Mouse (Mus musculus) layer of hippocampus, postnatal 14 days (tissue): Measurements from ENCODE around the gene Mthfd1. TPM values are rescaled to one million over a fixed set of nuclear protein-coding genes. Genes with fewer than 3 reads are reported as not detected.

Experiments
- DNase-seq, 2 experiments: peaks; one replicate each; pipeline ENCODE4 v3.0.0; 2021 to 2022; ENCODE audit warnings: low spot score in 2 of 2, mixed read lengths in 1 of 2
- total RNA-seq, 2 experiments: library from RNA; stranded (reverse); gene quantifications; 2 replicates each; pipeline ENCODE4 v1.2.3; 2021

Mthfd1 gene
- total RNA-seq, 2 experiments from 2014 or later = 41.8 to 44.0 TPM

DNA sequence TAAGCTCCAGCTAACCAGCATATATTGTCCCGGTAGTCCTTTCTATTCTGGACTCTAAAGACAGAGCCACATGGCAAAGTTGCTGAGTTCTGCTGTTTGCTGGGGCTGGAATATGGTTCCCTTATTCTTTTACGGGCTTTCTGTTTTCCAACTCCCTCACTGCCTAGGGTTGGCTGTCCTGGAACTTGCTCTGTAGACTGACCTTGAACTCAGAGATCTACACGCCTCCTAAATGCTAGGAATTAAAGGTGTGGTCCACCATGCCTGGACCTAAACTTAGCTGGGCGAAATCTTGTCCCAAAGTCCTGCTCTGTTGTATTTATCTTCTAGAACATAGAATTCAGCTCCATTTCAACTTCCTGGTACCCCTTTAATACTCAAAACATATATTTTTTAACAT is 6.5 kb downstream of the Mthfd1 start:
- no peak for DNase-seq

DNA sequence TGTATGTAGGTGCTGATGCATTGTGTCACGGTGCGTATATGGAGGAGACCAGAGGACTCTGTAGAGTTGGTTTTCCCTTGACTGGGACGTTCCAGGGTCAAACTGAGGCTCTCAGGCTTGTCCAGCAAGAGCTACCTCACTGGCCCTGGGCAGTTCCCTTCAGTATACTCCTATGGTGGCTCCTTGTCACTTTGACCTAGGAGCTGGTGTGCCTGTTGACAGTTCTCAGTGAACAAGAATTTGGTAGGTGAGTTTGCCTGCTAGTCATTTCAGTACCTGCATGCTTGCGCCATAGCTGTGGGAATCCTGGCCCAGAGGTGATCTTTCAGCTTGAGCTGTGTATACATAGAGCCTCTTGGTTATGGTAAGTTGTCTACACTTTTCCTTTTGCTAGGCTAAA is 7.8 kb downstream of the Mthfd1 start:
- DNase-seq = no peak

DNA sequence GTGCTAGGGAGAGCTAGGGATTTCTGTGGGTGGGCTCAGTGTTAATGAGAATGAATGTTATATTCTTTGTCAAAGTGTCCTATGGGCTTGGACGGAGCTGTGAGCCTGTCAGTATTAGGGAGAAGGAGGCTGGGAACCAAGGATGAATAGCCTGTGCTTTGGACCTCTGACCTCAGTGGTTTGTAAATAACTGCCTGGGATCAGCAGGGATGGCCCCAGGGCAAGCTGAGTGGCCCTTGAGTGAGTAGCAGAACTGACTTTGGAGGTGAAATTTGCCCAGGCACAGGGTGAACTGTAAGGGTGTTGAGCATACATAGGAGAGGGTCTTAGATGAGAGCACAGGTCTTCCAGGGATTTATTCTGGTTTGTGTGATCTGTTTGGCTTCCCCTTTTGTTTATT is 8.8 kb downstream of the Mthfd1 start:
- no peak for DNase-seq

DNA sequence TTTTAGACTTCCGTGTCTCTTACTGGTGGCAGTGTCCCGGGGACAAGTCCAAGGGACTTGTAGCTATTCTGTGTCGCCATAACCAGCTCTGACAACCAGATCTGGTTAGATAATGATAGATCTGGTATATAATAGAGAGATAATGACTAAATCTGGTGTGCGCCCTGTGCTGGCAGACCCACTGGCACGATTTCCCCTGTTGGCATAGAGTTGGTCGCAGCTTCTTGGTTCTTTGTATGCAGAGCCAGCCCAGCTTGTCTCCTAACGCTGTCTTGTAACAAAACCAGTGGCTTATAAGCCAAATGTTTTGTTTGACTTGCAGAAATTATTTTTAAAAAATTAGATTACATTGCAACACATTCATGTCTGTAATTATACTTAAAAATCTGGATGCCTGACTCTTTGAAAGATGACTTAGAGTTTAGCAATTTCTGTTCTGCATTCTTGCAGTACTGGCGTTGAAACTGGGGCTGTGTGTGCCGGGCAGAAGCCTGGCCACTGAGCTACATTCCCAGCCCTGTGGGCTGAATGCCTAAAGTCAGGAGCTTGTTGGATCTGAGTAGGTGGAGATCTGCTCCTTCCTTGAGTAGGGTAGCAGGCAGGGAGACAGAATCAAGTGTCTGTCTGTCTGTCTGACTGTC is 9.3 kb downstream of the Mthfd1 start:
- peak; percentile 70 to 80 for DNase-seq

DNA sequence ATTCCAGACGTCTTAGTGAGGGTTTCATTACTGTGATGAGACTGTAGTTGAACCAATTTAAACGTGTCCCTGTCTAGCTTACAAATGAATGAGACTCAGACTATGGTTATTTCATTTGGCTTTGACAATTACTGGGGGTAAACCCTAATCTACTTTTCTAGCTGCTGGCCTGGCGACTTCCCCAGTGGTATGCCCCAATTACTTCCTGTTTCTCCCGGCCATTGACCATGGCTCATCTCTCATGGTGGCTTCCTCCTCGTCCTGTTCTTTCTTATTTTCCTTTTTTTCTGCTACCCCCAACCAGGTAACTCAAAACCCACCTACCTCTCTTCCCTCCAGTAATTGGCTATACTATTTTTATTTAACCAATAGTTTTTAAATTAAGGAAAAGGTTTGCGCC is 9.9 kb downstream of the Mthfd1 start:
- no peak for DNase-seq

DNA sequence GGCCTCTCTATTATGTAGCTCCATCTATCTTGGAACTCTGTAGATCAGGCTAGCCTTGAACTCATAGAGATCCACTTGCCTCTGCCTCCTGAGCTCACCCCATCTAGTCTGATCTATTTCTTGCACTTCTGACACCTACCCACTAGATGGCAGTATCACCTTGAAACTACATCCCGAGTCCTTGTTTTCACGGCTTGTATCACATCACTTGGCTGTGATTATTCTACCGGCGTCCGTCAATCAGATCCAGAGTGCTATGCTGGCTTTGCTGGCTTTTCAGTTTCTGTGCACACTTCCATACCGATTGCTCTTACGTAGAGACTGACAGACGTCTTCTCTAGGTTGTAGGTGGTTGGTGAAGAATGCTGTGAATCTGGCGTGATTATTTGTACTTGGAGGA is 11.8 kb downstream of the Mthfd1 start:
- DNase-seq = peak in 1 of 2 experiments; percentile 78

DNA sequence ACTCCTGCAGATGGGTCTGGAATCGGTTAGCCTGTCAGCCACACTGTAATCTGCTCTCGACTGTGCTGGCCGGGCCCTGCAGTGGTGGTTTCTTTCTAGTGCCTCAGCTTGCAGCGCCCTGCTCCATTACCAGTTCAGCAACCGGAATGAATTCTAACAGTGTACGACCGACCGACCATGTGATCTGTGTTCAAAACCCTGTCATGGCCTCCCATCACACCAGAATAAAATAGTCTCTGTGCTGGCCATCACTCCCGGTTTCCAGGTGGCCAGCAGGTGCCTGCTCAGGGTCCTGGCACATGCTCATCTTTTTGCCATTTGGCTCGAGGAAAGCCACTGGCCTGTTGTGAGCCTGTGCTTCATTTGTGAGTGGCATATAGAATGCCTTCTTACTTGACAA is 13.6 kb downstream of the Mthfd1 start:
- DNase-seq = no peak

DNA sequence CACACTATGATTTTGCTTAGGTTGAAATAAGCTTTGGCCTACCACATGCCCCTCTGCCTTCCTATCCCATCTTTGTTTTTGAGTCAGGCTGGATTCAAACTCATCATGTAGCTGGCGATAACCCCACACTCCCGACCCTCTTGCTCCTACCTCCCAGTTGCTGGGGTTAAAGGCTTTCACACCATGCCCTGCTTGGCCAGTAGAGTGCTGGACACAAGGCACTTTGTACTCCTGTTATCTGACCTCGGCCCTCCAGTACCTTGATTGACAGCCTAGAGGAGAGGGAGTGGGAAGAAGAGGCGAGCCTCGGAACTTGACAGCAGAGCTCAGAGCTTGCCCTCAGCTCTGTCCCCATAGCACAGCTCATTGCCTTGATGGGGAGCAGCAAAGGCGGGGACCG is 14.1 kb downstream of the Mthfd1 start:
- no peak for DNase-seq

DNA sequence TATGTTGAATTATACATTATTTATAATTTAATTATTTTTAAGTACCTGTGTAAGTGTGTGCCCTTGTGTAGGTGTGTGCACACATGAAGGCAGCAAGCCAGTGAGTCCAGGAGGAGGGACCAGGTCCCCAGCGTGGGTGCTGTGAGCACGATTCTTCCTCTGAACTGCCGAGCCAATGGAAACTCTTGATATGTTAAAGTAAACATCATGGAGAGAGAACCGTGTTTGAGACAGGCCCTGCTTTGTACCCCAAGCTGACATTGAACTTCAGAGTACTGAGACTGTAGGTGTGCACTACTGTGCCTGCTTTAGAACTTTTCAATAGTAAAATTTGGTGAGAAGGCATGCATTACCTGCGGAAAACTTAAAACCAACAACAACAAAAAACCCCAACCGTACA is 16.4 kb downstream of the Mthfd1 start:
- no peak for DNase-seq

DNA sequence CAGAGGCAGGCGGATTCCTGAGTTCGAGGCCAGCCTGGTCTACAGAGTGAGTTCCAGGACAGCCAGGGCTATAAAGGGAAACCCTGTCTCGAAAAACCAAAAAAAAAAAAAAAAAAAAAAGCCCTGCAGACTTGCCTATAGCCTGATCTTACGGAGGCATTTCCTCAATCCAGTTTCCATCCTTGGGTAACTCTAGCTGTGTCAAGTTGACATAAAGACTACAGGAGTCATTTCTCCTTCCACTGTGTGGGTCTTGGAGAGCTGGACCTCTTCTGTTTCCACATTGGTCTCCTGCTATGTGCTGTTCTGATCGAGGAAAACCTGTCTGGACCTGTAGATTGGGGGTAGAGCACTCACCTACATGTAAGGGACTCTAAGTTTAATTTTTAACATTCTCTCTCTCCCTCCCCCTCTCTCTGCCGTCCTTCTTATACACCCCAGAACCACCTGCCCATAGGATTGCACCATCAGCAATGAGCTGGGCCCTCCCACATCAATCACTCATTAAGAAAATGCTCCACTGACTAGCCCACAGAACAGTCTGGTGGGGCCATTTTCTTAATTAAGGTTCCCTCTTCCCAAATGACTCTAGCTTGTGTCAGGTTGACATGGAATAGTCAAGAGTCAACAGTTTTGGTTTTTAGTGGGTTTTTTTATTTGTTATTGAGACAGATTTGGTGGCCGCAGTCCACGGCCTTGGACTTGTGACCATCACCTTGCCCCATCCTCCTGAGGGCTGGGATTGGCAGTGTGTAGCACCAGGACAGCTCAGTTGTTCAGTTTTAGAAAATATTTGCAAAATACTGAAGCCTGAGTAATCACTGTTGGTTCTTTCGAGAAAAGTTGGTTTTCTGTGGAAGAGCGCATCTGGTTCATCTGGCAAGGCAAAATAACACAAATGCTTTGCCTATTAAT is 17.8 kb downstream of the Mthfd1 start:
- DNase-seq = no peak

DNA sequence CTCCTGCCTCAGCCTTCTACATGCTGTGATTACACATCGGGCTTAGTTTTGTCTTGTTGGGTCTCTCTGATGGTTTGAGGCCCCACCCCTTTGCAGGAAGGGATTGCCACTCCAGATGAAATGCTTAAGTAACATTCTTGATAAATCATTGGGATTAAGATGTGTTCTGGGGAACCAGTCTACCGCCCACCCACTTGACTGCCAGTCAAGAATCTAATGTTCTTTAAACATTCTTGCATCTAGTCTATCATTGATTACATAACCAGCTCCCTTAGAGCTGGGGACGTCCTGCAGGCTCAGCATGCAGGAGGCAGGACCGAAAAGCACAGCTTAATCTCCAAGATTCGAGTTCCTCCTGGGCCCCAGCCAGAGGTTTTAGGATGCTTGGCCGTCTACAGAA is 23.1 kb downstream of the Mthfd1 start:
- DNase-seq = no peak

DNA sequence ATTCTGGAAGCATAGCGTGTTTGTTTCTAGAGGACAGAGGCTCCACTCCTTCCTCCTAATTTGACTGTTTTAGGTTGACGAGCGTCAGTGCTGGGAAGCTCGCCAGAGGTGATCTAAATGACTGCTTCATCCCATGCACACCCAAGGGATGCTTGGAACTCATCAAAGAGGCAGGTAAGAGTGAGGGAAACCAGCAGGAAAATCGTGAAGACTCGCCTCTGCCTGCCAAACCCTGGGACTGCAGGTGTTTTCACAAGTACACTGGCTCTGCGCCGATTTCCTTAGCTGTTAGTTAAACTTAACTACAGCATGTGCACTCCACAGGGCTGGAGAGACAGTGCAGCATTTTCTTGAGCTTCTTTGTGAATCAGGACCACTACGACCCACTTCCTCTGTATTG is 25.5 kb downstream of the Mthfd1 start:
- DNase-seq = no peak

DNA sequence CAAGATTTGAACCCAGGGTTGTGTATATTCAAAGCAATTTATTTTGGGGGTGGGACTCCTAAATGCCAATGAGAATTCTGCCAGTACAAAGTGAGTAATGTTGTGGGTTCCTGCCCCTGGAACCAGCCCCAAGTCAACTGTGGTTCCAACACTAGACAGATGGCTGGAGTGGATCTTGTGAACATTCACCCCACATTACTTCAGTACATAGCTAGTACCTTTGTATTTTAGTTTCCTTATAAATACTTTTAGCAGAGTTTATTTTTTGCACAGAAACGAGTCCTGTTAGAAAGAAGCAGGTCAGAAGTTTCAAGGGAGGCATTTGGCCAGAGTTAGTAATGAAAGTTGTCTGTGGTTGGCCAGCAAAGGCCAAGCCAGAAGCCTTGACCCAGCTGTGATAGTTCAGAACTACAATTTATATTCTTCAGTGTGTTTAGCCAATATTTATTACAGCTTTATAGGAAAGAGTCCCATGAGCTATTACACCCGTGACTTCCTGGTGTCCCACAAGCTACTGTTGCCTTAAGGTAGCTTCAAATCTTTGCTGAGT is 26.1 kb downstream of the Mthfd1 start:
- no peak for DNase-seq

DNA sequence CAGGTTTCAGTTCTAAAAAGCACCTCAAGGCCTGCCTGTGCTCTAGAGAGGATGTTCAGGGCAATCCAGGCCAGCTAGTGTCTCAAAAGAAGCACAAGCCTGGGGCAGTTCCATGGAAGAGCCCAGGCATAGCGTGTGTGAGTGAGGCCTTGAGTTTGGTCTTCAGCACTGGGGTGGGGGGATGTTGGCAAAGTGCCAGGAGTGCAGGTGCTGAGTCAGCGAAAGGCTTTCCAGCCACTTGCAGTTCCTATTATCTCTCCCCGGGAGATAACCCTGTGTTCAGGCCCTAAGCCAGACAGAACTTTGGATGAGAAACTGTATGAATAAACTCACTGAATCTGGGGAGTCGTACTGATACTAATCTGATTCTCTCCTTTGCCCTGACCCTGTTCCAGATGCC is 27.0 kb downstream of the Mthfd1 start:
- no peak for DNase-seq

DNA sequence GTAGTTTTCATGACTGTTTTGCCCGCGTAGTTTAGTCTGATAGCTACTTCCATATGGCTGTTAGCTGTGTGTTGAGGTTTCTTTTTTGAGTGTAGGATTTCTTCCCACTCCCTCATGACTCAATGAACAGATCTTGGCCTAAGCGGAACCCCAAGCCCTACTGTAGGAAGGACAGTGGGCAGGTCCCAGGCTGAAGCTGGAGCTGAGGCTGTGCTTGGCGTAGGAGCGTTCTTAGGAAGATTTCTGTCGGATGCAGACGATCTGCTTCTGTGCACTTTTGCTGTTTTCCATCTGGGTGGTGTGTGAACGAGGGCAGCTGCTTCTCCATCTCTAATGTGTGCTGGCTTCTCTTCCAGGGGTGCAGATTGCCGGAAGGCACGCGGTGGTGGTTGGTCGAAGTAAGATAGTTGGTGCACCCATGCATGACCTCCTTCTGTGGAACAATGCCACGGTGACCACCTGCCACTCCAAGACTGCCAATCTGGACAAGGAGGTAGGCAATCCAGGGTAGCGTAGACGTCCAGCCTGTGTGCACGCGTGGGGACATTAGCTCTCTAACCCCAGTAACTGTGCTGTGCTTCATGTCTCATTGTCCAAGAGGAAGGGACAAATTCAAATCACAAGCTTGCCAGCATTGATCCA is 27.6 kb downstream of the Mthfd1 start:
- DNase-seq = no peak

DNA sequence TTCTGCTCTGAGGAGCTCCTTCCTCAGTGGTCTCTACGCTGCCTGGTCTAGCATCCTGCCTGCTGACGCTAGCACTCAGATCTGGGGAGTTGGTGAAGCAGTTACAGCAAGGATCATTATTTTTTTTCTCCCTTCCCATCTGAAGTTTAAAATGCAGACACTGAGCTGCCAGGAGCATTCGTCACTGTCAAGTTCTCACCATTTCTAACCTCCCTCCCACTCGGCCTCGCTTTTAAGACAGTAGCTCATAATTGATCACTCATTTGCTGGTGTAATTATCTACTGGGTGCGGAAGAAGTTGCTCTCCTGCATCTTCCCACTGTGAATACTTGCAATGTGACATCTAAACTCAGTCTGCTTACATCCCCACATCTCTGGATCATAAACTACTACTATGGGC is 30.3 kb downstream of the Mthfd1 start:
- no peak for DNase-seq

DNA sequence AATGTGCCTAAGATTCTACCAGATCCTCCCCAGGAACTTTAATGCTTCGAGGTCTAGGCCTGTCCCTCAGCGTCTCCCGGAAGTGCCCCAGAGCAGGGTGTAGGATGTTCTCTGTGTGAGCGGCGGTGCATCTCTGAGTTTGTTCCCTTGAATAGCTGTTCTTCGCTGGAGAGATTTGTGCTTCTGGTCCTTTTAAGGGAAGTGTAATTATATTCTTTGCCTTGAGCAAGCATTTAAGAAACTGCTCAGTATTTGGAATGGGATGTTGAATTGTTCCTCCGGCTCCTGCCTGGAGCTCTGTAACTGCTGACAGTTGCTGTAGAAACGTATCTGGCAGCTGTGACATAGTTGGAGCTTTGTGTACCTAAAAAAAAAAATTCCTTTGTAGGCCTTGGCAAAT is 32.9 kb downstream of the Mthfd1 start:
- peak; percentile 36 to 56 for DNase-seq

DNA sequence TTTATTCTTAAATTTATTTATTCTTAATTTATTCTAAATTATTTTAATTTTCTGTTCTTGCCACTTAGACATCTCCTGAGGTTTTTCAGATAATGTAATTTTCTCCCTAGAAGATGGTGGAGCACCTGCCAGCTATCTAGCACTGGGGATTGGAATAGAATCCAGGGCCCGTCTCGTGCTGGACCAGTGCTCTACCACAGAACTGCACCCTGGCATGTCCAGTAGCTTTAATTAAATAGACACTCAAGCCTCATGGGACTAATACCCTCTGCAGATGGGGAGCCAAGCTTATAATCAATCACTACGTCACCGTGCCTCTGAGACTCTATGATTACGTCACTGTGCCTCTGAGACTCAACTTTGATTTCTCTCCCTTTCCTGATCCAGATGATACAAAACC is 33.4 kb downstream of the Mthfd1 start:
- DNase-seq = no peak

DNA sequence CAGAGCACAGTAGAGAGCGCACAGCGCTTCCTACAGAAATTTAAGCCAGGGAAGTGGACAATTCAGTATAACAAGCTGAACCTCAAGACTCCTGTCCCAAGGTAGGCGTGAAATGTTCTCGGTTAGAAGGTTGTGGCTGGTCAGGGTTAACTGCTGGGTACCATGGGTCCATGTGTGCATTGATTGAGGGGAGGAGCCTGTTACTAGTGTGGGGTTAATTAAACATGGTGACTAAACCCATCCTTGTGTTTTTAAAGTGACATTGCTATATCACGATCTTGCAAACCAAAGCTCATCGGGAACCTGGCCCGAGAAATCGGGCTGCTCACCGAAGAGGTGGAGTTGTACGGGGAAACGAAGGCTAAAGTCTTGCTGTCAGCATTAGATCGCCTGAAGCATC is 34.3 kb downstream of the Mthfd1 start:
- DNase-seq = no peak

DNA sequence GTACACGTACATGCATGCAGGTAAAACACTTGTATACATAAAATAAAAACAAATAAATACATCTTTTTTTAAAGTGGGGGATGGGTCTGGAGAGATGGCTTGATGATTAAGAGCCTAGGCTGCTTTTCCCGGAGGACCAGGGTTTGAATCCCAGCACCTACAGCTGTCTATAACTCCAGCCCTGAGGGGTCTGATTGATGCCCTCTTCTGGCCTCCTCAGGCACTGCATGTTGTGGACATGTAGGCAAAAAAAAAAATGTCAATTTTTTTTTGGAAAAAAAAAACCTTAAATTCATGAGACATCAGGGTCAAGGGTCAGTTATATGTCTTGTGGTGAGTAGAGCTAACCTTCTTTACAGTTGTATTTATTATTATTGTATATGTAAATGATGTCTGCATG is 35.2 kb downstream of the Mthfd1 start:
- no peak for DNase-seq

DNA sequence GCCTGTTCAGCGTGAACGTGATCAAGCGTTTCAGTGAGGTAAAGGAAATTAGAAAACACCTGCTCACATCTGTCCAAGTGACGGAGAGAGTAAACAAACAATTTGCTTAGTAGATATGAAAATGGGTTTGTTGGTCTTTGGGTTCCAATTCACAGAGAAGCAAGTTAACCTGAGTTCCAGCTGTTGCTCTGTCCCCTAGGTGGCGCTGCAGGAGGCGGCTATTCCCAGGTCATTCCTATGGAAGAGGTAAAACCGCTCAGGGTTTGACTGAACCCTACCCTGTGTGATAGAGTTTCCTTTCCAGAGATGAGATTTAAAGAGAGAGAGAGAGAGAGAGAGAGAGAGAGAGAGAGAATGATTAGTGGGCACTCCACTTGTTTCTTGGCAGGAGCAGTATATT is 38.1 kb downstream of the Mthfd1 start:
- DNase-seq = peak in 1 of 2 experiments; percentile 52

DNA sequence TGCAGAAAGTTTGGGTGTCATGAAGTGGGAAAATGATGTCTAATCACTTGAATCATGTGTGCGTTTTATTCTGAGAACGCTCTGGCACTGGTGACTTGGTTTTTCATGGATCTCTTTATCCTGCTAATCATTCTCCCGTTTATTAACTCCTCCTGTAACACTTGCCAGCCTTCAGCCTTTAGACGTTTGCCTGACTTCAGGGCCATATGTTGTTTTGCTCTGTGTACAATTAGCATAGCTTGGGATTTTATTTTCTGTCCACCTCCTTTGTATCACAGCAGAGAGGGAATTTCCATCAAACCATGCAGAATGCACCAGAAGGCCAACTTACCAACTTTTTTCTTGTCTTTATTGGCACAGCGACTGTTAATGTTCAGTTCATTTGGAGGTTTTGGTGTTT is 42.7 kb downstream of the Mthfd1 start:
- no peak for DNase-seq
